Mouse (Mus musculus) erythroblast, adult 5-6 weeks (primary cell): ENCODE results near the gene Stim1. TPM values are rescaled to one million over a fixed set of nuclear protein-coding genes. Genes with fewer than 3 reads are reported as not detected.
A peak's percentile ranks its signal among the peaks of the same experiment; 100 is the strongest.

ENCODE experiments used
- ATAC-seq: replicated peaks from 2 replicates; pipeline ENCODE4 v1.8.0; 2016; ENCODE audit warnings: moderate number of reproducible peaks, mild to moderate bottlenecking, moderate TSS enrichment, inconsistent platforms; ENCODE audit not compliant: poor library complexity, low FRiP score, severe bottlenecking
- total RNA-seq, 2 experiments: library from RNA; stranded (forward) in 1 of 2; stranded (reverse) in 1 of 2; fragments of 150-400 nt in 1 of 2; fragments of 200-764, 138-1000 nt in 1 of 2; gene quantifications; 2 replicates each; pipeline versions ENCODE4 v1.2.3 to v1.2.4; 2015 to 2017; ENCODE audit warnings: low replicate concordance in 2 of 2

Stim1 gene
- total RNA-seq, 2 experiments from 2014 or later, result 18.1 to 29.2 TPM

DNA sequence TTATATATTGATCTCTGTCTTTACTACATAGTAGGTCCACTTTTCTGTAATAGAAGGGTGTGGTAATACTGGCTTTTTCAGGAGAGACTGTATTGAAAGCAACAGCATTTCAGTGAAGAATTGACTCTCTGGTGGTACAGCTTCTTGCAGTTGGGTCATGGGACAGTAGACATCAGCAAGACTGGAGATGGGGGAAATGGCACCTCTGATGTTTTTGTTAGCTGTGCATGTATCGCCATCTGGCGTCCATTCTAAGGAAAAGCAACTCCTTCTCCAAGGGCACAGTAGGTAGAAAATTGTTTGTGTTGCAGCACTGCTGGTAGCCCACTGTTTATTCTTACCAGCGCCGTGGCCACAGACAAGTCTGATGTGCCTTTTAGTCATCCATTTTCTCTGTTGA, 149.8 kb downstream of the Stim1 start:
- ATAC-seq, result peak; percentile 83

GRCm38 (mm10) chr7:102422036-102422435, 154.4 kb downstream of the Stim1 start:
- no peak for ATAC-seq

DNA sequence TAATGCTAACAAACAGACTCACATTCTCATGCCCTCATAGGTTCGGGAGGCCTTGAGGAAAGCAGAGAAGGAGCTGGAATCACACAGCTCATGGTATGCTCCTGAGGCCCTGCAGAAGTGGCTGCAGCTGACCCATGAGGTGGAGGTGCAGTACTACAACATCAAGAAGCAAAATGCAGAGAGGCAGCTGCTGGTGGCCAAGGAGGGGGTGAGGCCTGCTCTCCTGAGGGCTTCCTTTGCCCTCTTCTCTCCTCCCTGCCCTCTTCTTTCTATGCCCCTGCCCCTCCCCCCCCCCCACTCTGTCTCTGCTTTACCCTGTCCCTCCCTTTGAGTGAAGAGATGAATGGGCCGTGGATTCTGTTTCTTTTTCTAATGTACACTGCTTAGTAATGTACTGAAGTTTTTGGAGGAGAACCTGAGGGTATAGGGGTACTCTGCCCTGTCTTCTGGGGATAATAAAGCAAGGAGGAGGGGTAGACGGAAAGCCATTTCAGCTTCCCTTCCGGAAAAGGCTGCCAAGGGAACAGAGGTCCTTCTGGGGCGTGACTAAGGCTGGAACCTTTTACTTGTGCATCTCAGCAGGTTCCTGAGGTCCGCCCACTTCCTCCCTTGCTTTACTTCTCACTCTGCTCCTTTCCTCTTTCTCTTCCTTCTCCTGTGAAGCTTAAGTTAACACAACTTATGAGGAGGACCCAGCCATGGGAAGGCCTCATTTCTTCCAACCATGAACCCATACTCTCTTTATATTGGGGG, 158.5 kb downstream of the Stim1 start:
- no peak for ATAC-seq

DNA sequence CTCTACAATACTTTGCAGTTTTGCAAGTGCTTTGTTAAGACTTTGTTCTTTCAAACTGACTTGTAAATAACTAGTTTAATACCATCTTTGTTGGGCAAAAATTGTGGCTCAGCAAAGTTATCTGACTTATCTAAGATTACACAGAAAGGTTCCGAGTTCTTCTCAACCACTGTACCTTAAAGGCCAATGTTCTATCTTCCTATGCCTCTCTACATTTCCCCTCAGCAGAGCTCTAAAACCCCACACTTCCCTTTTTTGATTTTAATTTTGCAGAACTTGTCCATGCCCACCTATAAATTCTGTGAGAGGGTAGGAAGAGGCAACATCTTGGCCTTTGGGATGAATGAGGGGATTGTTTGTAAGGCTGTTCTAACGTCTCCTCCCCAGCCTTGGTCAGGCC, 166.7 kb downstream of the Stim1 start:
- ATAC-seq, result no peak

- ATAC-seq, result no peak
Observed at GRCm38 (mm10) chr7:102440822-102441656, 173.4 kb downstream of the Stim1 start.

GRCm38 (mm10) chr7:102441657-102442391, 174.2 kb downstream of the Stim1 start, which contains the start of gene Rrm1:
TSS of gene Rrm1 (plus strand) at chr7:102441695.
- peak; percentile 93 for ATAC-seq

GRCm38 (mm10) chr7:102442432-102442831, 174.8 kb downstream of the Stim1 start:
- no peak for ATAC-seq

DNA sequence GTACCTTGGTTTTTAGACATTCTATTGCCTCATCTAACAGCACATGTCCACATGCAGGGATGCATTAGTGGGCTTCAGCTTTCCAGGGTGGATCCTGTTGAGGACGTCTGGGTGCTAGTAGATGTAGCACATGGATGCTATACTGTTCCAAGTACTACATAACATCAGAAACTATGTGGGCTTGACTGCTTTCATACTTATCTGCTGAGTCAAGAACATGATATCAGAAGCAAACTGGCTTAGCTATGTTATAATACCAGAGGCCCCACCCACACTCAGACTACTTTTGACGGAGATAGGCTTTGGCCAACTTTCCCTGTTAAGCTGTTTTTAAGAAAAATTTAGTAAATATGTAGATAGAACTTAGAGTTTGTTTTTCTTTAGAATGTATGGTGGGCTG, 176.7 kb downstream of the Stim1 start:
- ATAC-seq, result peak; percentile 72

GRCm38 (mm10) chr7:102446438-102446837, 178.8 kb downstream of the Stim1 start:
- ATAC-seq, result no peak

- ATAC-seq, result no peak
Observed at GRCm38 (mm10) chr7:102458618-102459380, 191.2 kb downstream of the Stim1 start.

GRCm38 (mm10) chr7:102467566-102467965, 200.0 kb downstream of the Stim1 start:
- ATAC-seq, result no peak

DNA sequence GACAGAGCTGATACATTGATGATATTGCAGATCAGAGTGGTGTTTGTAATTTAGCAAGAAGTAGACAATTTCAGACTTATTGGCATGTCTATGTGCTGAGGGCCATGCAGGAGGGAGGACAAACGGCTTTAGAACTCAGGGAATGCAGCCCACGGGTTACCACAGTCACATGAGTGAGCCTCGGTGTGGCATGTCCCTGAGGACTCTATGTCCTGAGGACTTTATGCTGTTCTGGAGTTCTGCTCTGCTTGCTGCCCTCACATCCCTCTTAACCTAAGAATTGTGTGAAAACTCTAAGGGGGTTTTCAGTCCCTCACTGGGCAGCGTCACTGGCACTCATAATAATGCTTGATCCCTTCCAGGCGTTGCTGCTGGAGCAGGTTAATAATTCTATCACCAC, 205.1 kb downstream of the Stim1 start:
- no peak for ATAC-seq

- ATAC-seq, result no peak
Observed at GRCm38 (mm10) chr7:102476601-102477000, 209.0 kb downstream of the Stim1 start.

- ATAC-seq, result no peak
Observed at GRCm38 (mm10) chr7:102477377-102477776, 209.8 kb downstream of the Stim1 start.

DNA sequence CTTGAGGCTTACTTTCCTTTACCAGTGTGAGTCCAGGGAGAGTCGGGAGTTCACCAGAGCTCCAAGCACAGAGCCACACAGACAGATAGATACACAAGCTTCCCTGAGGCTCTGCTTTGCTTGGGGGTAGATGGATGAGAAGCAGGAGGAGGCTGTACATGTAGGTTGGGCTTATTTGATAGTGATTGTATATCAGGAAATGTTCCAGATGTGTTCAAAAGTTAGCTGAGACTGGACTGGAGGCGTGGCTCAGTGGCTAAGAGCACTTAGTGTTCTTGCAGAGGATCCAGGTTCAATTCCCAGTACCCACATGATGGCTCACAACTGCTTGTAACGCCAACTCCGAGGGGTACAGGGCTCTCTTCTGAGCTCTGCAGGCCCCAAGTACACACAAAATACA, 210.8 kb downstream of the Stim1 start:
- ATAC-seq, result no peak

GRCm38 (mm10) chr7:102478926-102479325, 211.3 kb downstream of the Stim1 start:
- ATAC-seq, result no peak

- ATAC-seq, result no peak
Observed at GRCm38 (mm10) chr7:102479368-102480078, 211.9 kb downstream of the Stim1 start.

DNA sequence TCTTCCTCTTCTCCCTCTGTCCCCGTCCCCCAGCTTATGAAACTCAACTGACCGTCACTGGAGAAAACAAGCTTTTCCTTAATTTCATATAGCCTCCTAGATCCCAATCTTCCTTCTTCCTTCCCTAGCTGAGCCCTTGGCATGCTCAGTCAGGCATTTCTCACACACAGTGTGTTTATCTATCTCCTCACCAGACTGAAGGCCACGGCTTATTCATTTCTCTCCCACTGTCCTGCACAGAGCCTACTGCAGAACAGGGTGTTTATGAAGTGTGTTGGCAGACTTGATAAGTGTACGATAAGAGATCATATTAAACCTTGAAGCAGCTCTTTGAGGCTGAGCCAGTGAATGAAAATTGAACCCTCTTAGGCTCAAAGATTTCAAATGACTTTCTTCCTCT, 213.2 kb downstream of the Stim1 start:
- no peak for ATAC-seq

GRCm38 (mm10) chr7:102481579-102481978, 214.0 kb downstream of the Stim1 start, which contains the start of gene Olfr543:
TSS of gene Olfr543 (minus strand) at chr7:102481679.
- no peak for ATAC-seq
